Mouse (Mus musculus): ENCODE measurements around the gene Plpp1. TPM values are rescaled to one million over a fixed set of nuclear protein-coding genes. Genes with fewer than 3 reads are reported as not detected.
A peak's percentile ranks its signal among the peaks of the same experiment; 100 is the strongest.

Plpp1 gene
- polyA plus RNA-seq, 1 experiment from 2014 or later, result 81.5 TPM

- WGBS, result 85% methylated on average over 9 of the region's 9 CpGs
Observed at GRCm38 (mm10) chr13:112759364-112759763, 41.2 kb upstream of the Plpp1 start.

GRCm38 (mm10) chr13:112759777-112760537 lies 40.6 kb upstream of the Plpp1 start:
- no peak for ATAC-seq (ENCODE audit: low read depth)
- H3K4me3 ChIP-seq (ENCODE audit: low read length), result no peak overlapping the region
- no peak overlapping the region for H3K27ac ChIP-seq (ENCODE audit: low read length)
- no peaks in the 10 kb centered on the region for H3K36me3 ChIP-seq (ENCODE audit: control insufficient read depth, insufficient read depth, low read length)
- H3K4me2 ChIP-seq (ENCODE audit: low read depth, low read length), result no peak overlapping the region
- peaks cover 24% of the 10 kb centered on the region for H3K4me1 ChIP-seq (replicated peaks; ENCODE audit: control insufficient read depth, insufficient read depth, low read length)
- H3K9me3 ChIP-seq (ENCODE audit: control insufficient read depth, low read length), result no peaks in the 10 kb centered on the region
- no peak overlapping the region for H3K9ac ChIP-seq (ENCODE audit: low read length)
- WGBS, result 56% methylated on average over 15 of the region's 15 CpGs
- no peaks in the 10 kb centered on the region for H3K27me3 ChIP-seq (ENCODE audit: control insufficient read depth, insufficient read depth, low read depth, low read length)

More at GRCm38 (mm10) chr13:112759364-112759763, 41.2 kb upstream of the Plpp1 start:
- no peak overlapping the region for H3K4me2 ChIP-seq (ENCODE audit: low read depth, low read length)
- H3K36me3 ChIP-seq (ENCODE audit: control insufficient read depth, insufficient read depth, low read length), result no peaks in the 10 kb centered on the region
- no peak for ATAC-seq (ENCODE audit: low read depth)
- no peaks in the 10 kb centered on the region for H3K27me3 ChIP-seq (ENCODE audit: control insufficient read depth, insufficient read depth, low read depth, low read length)
- H3K4me3 ChIP-seq (ENCODE audit: low read length), result no peak overlapping the region
- H3K4me1 ChIP-seq (replicated peaks; ENCODE audit: control insufficient read depth, insufficient read depth, low read length), result peaks cover 25% of the 10 kb centered on the region
- H3K9ac ChIP-seq (ENCODE audit: low read length), result no peak overlapping the region
- no peaks in the 10 kb centered on the region for H3K9me3 ChIP-seq (ENCODE audit: control insufficient read depth, low read length)
- H3K27ac ChIP-seq (ENCODE audit: low read length), result no peak overlapping the region

GRCm38 (mm10) chr13:112760538-112760881 lies 40.1 kb upstream of the Plpp1 start:
- Histone ChIP-seq H3K9ac (ENCODE audit: low read length) (no peak overlapping the region), H3K4me3 (ENCODE audit: low read length) (no peak overlapping the region), H3K4me1 (replicated peaks; ENCODE audit: control insufficient read depth, insufficient read depth, low read length) (peaks cover 22% of the 10 kb centered on the region), H3K9me3 (ENCODE audit: control insufficient read depth, low read length) (no peaks in the 10 kb centered on the region), H3K27me3 (ENCODE audit: control insufficient read depth, insufficient read depth, low read depth, low read length) (no peaks in the 10 kb centered on the region), H3K4me2 (ENCODE audit: low read depth, low read length) (no peak overlapping the region), H3K27ac (ENCODE audit: low read length) (no peak overlapping the region), H3K36me3 (ENCODE audit: control insufficient read depth, insufficient read depth, low read length) (no peaks in the 10 kb centered on the region)
- ATAC-seq (ENCODE audit: low read depth), result no peak
- 26% methylated on average over 1 of the region's 1 CpGs for WGBS

- Histone ChIP-seq H3K27me3 (ENCODE audit: control insufficient read depth, insufficient read depth, low read depth, low read length) (no peaks in the 10 kb centered on the region), H3K27ac (ENCODE audit: low read length) (peak overlapping the region; percentile 52; the same call in 1 of the 2 replicates), H3K4me3 (ENCODE audit: low read length) (no peak overlapping the region), H3K4me1 (replicated peaks; ENCODE audit: control insufficient read depth, insufficient read depth, low read length) (peaks cover 19% of the 10 kb centered on the region), H3K4me2 (ENCODE audit: low read depth, low read length) (no peak overlapping the region), H3K9me3 (ENCODE audit: control insufficient read depth, low read length) (no peaks in the 10 kb centered on the region), H3K36me3 (ENCODE audit: control insufficient read depth, insufficient read depth, low read length) (no peaks in the 10 kb centered on the region), H3K9ac (ENCODE audit: low read length) (no peak overlapping the region)
- ATAC-seq (ENCODE audit: low read depth), result no peak
- WGBS, result 40% methylated on average over 1 of the region's 1 CpGs
Observed at GRCm38 (mm10) chr13:112761787-112762186, 38.8 kb upstream of the Plpp1 start.

- no peak overlapping the region for H3K27ac ChIP-seq (ENCODE audit: low read length)
- ATAC-seq (ENCODE audit: low read depth), result no peak
Observed at GRCm38 (mm10) chr13:112762548-112762947, 38.0 kb upstream of the Plpp1 start.

GRCm38 (mm10) chr13:112763531-112764091 lies 37.0 kb upstream of the Plpp1 start:
- peak overlapping the region; percentile 61; the same call in 1 of the 2 replicates for H3K27ac ChIP-seq (ENCODE audit: low read length)
- WGBS, result 52% methylated on average over 10 of the region's 10 CpGs

More at GRCm38 (mm10) chr13:112762548-112762947, 38.0 kb upstream of the Plpp1 start:
- Histone ChIP-seq H3K4me3 (ENCODE audit: low read length) (no peak overlapping the region), H3K4me2 (ENCODE audit: low read depth, low read length) (no peak overlapping the region), H3K4me1 (replicated peaks; ENCODE audit: control insufficient read depth, insufficient read depth, low read length) (peaks cover 19% of the 10 kb centered on the region), H3K9ac (ENCODE audit: low read length) (no peak overlapping the region), H3K27me3 (ENCODE audit: control insufficient read depth, insufficient read depth, low read depth, low read length) (no peaks in the 10 kb centered on the region), H3K9me3 (ENCODE audit: control insufficient read depth, low read length) (peaks cover 6% of the 10 kb centered on the region), H3K36me3 (ENCODE audit: control insufficient read depth, insufficient read depth, low read length) (no peaks in the 10 kb centered on the region)
- 51% methylated on average over 4 of the region's 4 CpGs for WGBS

GRCm38 (mm10) chr13:112764556-112764955 lies 36.0 kb upstream of the Plpp1 start:
- peak; percentile 63 for ATAC-seq (ENCODE audit: low read depth)
- Histone ChIP-seq H3K4me3 (ENCODE audit: low read length) (no peak overlapping the region), H3K4me2 (ENCODE audit: low read depth, low read length) (no peak overlapping the region), H3K27me3 (ENCODE audit: control insufficient read depth, insufficient read depth, low read depth, low read length) (no peaks in the 10 kb centered on the region), H3K9me3 (ENCODE audit: control insufficient read depth, low read length) (peaks cover 8% of the 10 kb centered on the region), H3K36me3 (ENCODE audit: control insufficient read depth, insufficient read depth, low read length) (no peaks in the 10 kb centered on the region), H3K27ac (ENCODE audit: low read length) (peak overlapping the region; percentile 61; the same call in 1 of the 2 replicates), H3K9ac (ENCODE audit: low read length) (no peak overlapping the region), H3K4me1 (replicated peaks; ENCODE audit: control insufficient read depth, insufficient read depth, low read length) (peaks cover 19% of the 10 kb centered on the region)
- 64% methylated on average over 5 of the region's 5 CpGs for WGBS

More at GRCm38 (mm10) chr13:112763531-112764091, 37.0 kb upstream of the Plpp1 start:
- no peak overlapping the region for H3K4me2 ChIP-seq (ENCODE audit: low read depth, low read length)
- H3K9me3 ChIP-seq (ENCODE audit: control insufficient read depth, low read length), result peaks cover 8% of the 10 kb centered on the region
- no peak overlapping the region for H3K9ac ChIP-seq (ENCODE audit: low read length)
- ATAC-seq (ENCODE audit: low read depth), result no peak
- no peaks in the 10 kb centered on the region for H3K36me3 ChIP-seq (ENCODE audit: control insufficient read depth, insufficient read depth, low read length)
- peaks cover 19% of the 10 kb centered on the region for H3K4me1 ChIP-seq (replicated peaks; ENCODE audit: control insufficient read depth, insufficient read depth, low read length)
- H3K4me3 ChIP-seq (ENCODE audit: low read length), result no peak overlapping the region
- H3K27me3 ChIP-seq (ENCODE audit: control insufficient read depth, insufficient read depth, low read depth, low read length), result no peaks in the 10 kb centered on the region

- H3K27me3 ChIP-seq (ENCODE audit: control insufficient read depth, insufficient read depth, low read depth, low read length), result no peaks in the 10 kb centered on the region
- peaks cover 22% of the 10 kb centered on the region for H3K4me1 ChIP-seq (replicated peaks; ENCODE audit: control insufficient read depth, insufficient read depth, low read length)
- H3K27ac ChIP-seq (ENCODE audit: low read length), result no peak overlapping the region
- H3K9ac ChIP-seq (ENCODE audit: low read length), result no peak overlapping the region
- H3K36me3 ChIP-seq (ENCODE audit: control insufficient read depth, insufficient read depth, low read length), result no peaks in the 10 kb centered on the region
- H3K4me3 ChIP-seq (ENCODE audit: low read length), result no peak overlapping the region
- WGBS, result 79% methylated on average over 3 of the region's 3 CpGs
- no peak for ATAC-seq (ENCODE audit: low read depth)
- H3K4me2 ChIP-seq (ENCODE audit: low read depth, low read length), result no peak overlapping the region
- H3K9me3 ChIP-seq (ENCODE audit: control insufficient read depth, low read length), result peaks cover 8% of the 10 kb centered on the region
Observed at GRCm38 (mm10) chr13:112765654-112766053, 34.9 kb upstream of the Plpp1 start.

GRCm38 (mm10) chr13:112770528-112771328 lies 29.9 kb upstream of the Plpp1 start:
- H3K27me3 ChIP-seq (ENCODE audit: control insufficient read depth, insufficient read depth, low read depth, low read length), result no peaks in the 10 kb centered on the region
- H3K4me2 ChIP-seq (ENCODE audit: low read depth, low read length), result peak overlapping the region; percentile 30
- H3K4me3 ChIP-seq (ENCODE audit: low read length), result no peak overlapping the region
- H3K4me1 ChIP-seq (replicated peaks; ENCODE audit: control insufficient read depth, insufficient read depth, low read length), result peaks cover 28% of the 10 kb centered on the region
- peaks cover 8% of the 10 kb centered on the region for H3K9me3 ChIP-seq (ENCODE audit: control insufficient read depth, low read length)
- peak overlapping the region; percentile 31; the same call in 1 of the 2 replicates for H3K9ac ChIP-seq (ENCODE audit: low read length)
- peak; percentile 73 for ATAC-seq (ENCODE audit: low read depth)
- 22% methylated on average over 11 of the region's 11 CpGs for WGBS
- peak overlapping the region; percentile 84 for H3K27ac ChIP-seq (ENCODE audit: low read length)
- no peaks in the 10 kb centered on the region for H3K36me3 ChIP-seq (ENCODE audit: control insufficient read depth, insufficient read depth, low read length)
